Mouse (Mus musculus) left cerebral cortex, adult 11 months (tissue): ENCODE measurements around the gene Ppp4c.

Experiments used
- DNase-seq: peaks from one replicate; pipeline ENCODE4 v3.0.0; 2022; ENCODE audit warnings: low spot score

The Ppp4c gene

GRCm38 (mm10) chr7:126791851-126792720 lies at the start of gene Ppp4c:
Gene Ppp4c (minus strand): TSS chr7:126792496.
- DNase-seq: peak; percentile 90

- no peak for DNase-seq
These were observed 41.0 kb upstream of the Ppp4c start for GRCm38 (mm10) chr7:126833294-126833693.

- peak; percentile 75 for DNase-seq
These were observed 39.8 kb upstream of the Ppp4c start for GRCm38 (mm10) chr7:126832036-126832598.

GRCm38 (mm10) chr7:126831539-126831938 lies 39.2 kb upstream of the Ppp4c start, which contains the start of gene 4930451I11Rik:
Gene 4930451I11Rik (minus strand): TSS chr7:126831639.
- no peak for DNase-seq

GRCm38 (mm10) chr7:126825952-126826351 lies 33.7 kb upstream of the Ppp4c start:
- DNase-seq: no peak

- DNase-seq: no peak
These were observed 33.1 kb upstream of the Ppp4c start for GRCm38 (mm10) chr7:126825403-126825802.

- no peak for DNase-seq
These were observed 31.6 kb upstream of the Ppp4c start for GRCm38 (mm10) chr7:126823940-126824339.

GRCm38 (mm10) chr7:126823202-126823711 lies 31.0 kb upstream of the Ppp4c start:
- no peak for DNase-seq

GRCm38 (mm10) chr7:126822741-126823140 lies 30.4 kb upstream of the Ppp4c start:
- DNase-seq: no peak

GRCm38 (mm10) chr7:126821835-126822511 lies 29.7 kb upstream of the Ppp4c start:
- no peak for DNase-seq

- DNase-seq: no peak
These were observed 26.5 kb upstream of the Ppp4c start for GRCm38 (mm10) chr7:126818818-126819217.

GRCm38 (mm10) chr7:126817595-126817994 lies 25.3 kb upstream of the Ppp4c start:
- DNase-seq: no peak

GRCm38 (mm10) chr7:126816494-126816893 lies 24.2 kb upstream of the Ppp4c start:
- DNase-seq: no peak

GRCm38 (mm10) chr7:126815726-126816222 lies 23.5 kb upstream of the Ppp4c start:
- no peak for DNase-seq

- DNase-seq: no peak
These were observed 17.6 kb upstream of the Ppp4c start for GRCm38 (mm10) chr7:126809723-126810369.

- DNase-seq: peak; percentile 83
These were observed 16.6 kb upstream of the Ppp4c start for GRCm38 (mm10) chr7:126808703-126809455.

- DNase-seq: no peak
These were observed 15.1 kb upstream of the Ppp4c start for GRCm38 (mm10) chr7:126807405-126807804.

- DNase-seq: no peak
These were observed 14.7 kb upstream of the Ppp4c start for GRCm38 (mm10) chr7:126806956-126807355.

- no peak for DNase-seq
These were observed 11.5 kb upstream of the Ppp4c start for GRCm38 (mm10) chr7:126803751-126804150.

- no peak for DNase-seq
These were observed 10.9 kb upstream of the Ppp4c start for GRCm38 (mm10) chr7:126803181-126803580.
